Mouse (Mus musculus): ENCODE measurements around the gene Tcf21. TPM values are rescaled to one million over a fixed set of nuclear protein-coding genes. Genes with fewer than 3 reads are reported as not detected.
A peak's percentile ranks its signal among the peaks of the same experiment; 100 is the strongest.

Gene Tcf21
- total RNA-seq, 1 experiment = not detected

DNA sequence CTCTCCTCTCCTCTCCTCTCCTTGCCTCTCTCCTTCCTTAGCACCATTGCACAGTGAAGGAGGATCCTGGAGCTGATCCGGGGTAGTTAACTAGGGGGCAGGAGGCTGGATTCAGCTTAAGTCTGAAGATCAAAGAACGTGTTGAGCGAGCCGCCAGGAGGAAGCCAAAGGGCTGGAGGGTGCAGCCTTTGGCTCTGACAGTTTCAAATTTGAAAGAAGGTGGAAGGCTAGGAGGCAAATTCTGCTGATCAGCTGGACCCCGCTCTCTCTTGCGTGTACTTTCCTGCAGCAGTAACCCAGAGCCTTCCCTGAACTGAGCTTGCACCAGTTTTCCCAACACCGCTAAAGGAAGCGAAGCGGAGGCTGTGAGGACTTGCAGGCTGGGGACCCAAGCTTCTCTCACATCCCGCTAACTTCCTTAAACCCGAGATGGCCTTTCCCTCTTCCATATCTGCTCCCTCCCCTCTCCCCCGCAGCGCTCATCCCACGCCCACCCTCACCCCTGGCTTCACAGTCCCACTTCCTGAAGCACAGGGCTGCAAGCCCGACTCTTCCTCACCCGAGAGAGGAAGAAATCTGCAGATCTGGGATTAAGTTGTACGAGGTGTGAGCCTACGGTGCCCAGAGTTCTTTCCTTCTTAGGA is 6.5 kb downstream of the Tcf21 start:
- no peaks in the 10 kb centered on the region for H3K36me3 ChIP-seq (ENCODE audit: control insufficient read depth, insufficient read depth, low read length, poor library complexity, severe bottlenecking)
- H3K9me3 ChIP-seq (ENCODE audit: control insufficient read depth, insufficient read depth, low read depth, low read length) = no peaks in the 10 kb centered on the region
- H3K27ac ChIP-seq (ENCODE audit: insufficient read depth, low read depth, low read length, poor library complexity, severe bottlenecking) = no peak overlapping the region
- H3K4me1 ChIP-seq (ENCODE audit: control insufficient read depth in 2 of 2, insufficient read depth in 2 of 2, low read length in 2 of 2, poor library complexity in 1 of 2) = no peaks in the 10 kb centered on the region
- peak overlapping the region; percentile 7 to 47; a peak in 3 of 4 replicates for H3K4me3 ChIP-seq (ENCODE audit: insufficient read depth in 1 of 2, low read depth in 1 of 2, low read length in 2 of 2, poor library complexity in 1 of 2, severe bottlenecking in 1 of 2)
- TF ChIP-seq CHD2 (IDR thresholded peaks at IDR 0.05; ENCODE audit: low read depth, low read length) (no peak), ZNF384 (IDR thresholded peaks at IDR 0.05; ENCODE audit: low read depth, low read length) (no peak), HCFC1 (IDR thresholded peaks at IDR 0.05; ENCODE audit: borderline replicate concordance, insufficient read depth, low read length) (no peak)
- H3K9ac ChIP-seq (ENCODE audit: insufficient read depth, low read depth, low read length, poor library complexity, severe bottlenecking) = no peak overlapping the region
- DNase-seq (ENCODE audit: low read depth, low spot score) = no peak
- in situ Hi-C loops (cut with MboI; ENCODE audit: low sequenced_read_pairs in 2 of 2, unreplicated experiment in 2 of 2) = loop anchor here in 1 of 2 experiments (25.0 kb wide), 1 partner anchor 549 kb away; the partner anchor contains the start of gene Eya4

GRCm38 (mm10) chr10:22811921-22812320 is 8.1 kb downstream of the Tcf21 start:
- no peak overlapping the region for H3K9ac ChIP-seq (ENCODE audit: insufficient read depth, low read depth, low read length, poor library complexity, severe bottlenecking)
- in situ Hi-C loops (cut with MboI; ENCODE audit: low sequenced_read_pairs in 2 of 2, unreplicated experiment in 2 of 2) = loop anchor here in 1 of 2 experiments (25.0 kb wide), 1 partner anchor 550 kb away; the partner anchor contains the start of gene Eya4
- H3K4me1 ChIP-seq (ENCODE audit: control insufficient read depth in 2 of 2, insufficient read depth in 2 of 2, low read length in 2 of 2, poor library complexity in 1 of 2) = no peaks in the 10 kb centered on the region
- no peaks in the 10 kb centered on the region for H3K36me3 ChIP-seq (ENCODE audit: control insufficient read depth, insufficient read depth, low read length, poor library complexity, severe bottlenecking)
- H3K9me3 ChIP-seq (ENCODE audit: control insufficient read depth, insufficient read depth, low read depth, low read length) = no peaks in the 10 kb centered on the region
- DNase-seq (ENCODE audit: low read depth, low spot score) = no peak
- TF ChIP-seq MAFK (IDR thresholded peaks at IDR 0.05; ENCODE audit: insufficient read depth, low read depth, low read length) (no peak), ZC3H11A (IDR thresholded peaks at IDR 0.05; ENCODE audit: borderline replicate concordance, low read depth, low read length) (no peak), ZNF384 (IDR thresholded peaks at IDR 0.05; ENCODE audit: low read depth, low read length) (no peak), HCFC1 (IDR thresholded peaks at IDR 0.05; ENCODE audit: borderline replicate concordance, insufficient read depth, low read length) (no peak), CHD2 (IDR thresholded peaks at IDR 0.05; ENCODE audit: low read depth, low read length) (no peak)
- no peak overlapping the region for H3K4me3 ChIP-seq (ENCODE audit: insufficient read depth in 1 of 2, low read depth in 1 of 2, low read length in 2 of 2, poor library complexity in 1 of 2, severe bottlenecking in 1 of 2)
- H3K27ac ChIP-seq (ENCODE audit: insufficient read depth, low read depth, low read length, poor library complexity, severe bottlenecking) = no peak overlapping the region

DNA sequence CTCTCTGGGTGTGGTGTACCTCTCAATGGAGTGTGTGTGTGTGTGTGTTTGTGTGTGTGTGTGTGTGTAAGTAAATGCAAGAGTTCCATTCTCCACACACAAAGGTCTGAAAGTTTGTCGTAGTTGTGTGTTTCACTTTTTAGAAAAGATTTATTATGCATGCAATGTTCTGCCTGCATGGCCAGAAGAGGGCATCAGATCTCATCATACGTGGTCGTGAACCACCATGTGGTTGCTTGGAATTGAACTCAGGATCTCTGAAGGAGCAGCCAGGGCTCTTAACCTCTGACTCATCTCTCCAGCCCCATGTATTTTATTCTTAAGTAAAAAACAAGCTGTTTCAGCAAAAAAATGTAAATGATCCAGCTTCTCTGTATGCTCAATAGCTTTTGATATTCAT is 37.3 kb downstream of the Tcf21 start:
- Histone ChIP-seq H3K9me3 (ENCODE audit: control insufficient read depth, insufficient read depth, low read depth, low read length) (no peaks in the 10 kb centered on the region), H3K4me1 (ENCODE audit: control insufficient read depth in 2 of 2, insufficient read depth in 2 of 2, low read length in 2 of 2, poor library complexity in 1 of 2) (no peaks in the 10 kb centered on the region), H3K27ac (ENCODE audit: insufficient read depth, low read depth, low read length, poor library complexity, severe bottlenecking) (no peak overlapping the region), H3K4me3 (ENCODE audit: insufficient read depth in 1 of 2, low read depth in 1 of 2, low read length in 2 of 2, poor library complexity in 1 of 2, severe bottlenecking in 1 of 2) (no peak overlapping the region), H3K9ac (ENCODE audit: insufficient read depth, low read depth, low read length, poor library complexity, severe bottlenecking) (no peak overlapping the region), H3K36me3 (ENCODE audit: control insufficient read depth, insufficient read depth, low read length, poor library complexity, severe bottlenecking) (no peaks in the 10 kb centered on the region)
- no peak for DNase-seq (ENCODE audit: low read depth, low spot score)
- in situ Hi-C loops (cut with MboI; ENCODE audit: low sequenced_read_pairs in 2 of 2, unreplicated experiment in 2 of 2) = loop anchor here (10.0 to 25.0 kb wide), 2 partner anchors 282 to 305 kb away; no protein-coding TSS in a partner anchor
- TF ChIP-seq ZNF384 (IDR thresholded peaks at IDR 0.05; ENCODE audit: low read depth, low read length) = no peak
- no peak for TF ChIP-seq HCFC1 (IDR thresholded peaks at IDR 0.05; ENCODE audit: borderline replicate concordance, insufficient read depth, low read length)
- no peak for TF ChIP-seq MAFK (IDR thresholded peaks at IDR 0.05; ENCODE audit: insufficient read depth, low read depth, low read length)
- TF ChIP-seq CHD2 (IDR thresholded peaks at IDR 0.05; ENCODE audit: low read depth, low read length) = no peak
- no peak for TF ChIP-seq ZC3H11A (IDR thresholded peaks at IDR 0.05; ENCODE audit: borderline replicate concordance, low read depth, low read length)

DNA sequence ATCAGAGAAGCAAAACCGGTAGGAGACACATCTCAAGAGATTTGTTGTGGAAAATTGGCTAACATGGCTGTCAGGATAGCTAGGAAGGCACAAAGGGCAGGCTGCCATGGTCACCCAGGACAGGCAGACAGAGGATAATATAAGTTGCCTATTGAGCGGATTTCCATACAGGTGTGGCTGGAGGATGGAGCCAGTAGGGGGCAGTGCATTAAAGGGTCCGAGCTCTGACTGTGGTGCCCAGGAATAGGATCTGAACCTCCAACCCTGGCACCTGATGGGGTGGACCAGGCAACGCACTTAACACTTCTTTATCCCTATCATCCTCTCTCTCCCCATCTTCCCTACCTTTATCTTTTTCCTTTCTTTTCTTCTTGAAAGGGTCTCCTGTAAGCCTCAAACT is 38.5 kb downstream of the Tcf21 start:
- H3K27ac ChIP-seq (ENCODE audit: insufficient read depth, low read depth, low read length, poor library complexity, severe bottlenecking) = no peak overlapping the region
- peak; percentile 36 for DNase-seq (ENCODE audit: low read depth, low spot score)
- H3K36me3 ChIP-seq (ENCODE audit: control insufficient read depth, insufficient read depth, low read length, poor library complexity, severe bottlenecking) = no peaks in the 10 kb centered on the region
- H3K4me1 ChIP-seq (ENCODE audit: control insufficient read depth in 2 of 2, insufficient read depth in 2 of 2, low read length in 2 of 2, poor library complexity in 1 of 2) = no peaks in the 10 kb centered on the region
- in situ Hi-C loops (cut with MboI; ENCODE audit: low sequenced_read_pairs in 2 of 2, unreplicated experiment in 2 of 2) = loop anchor here (10.0 to 25.0 kb wide), 2 partner anchors 283 to 306 kb away; no protein-coding TSS in a partner anchor
- TF ChIP-seq HCFC1 (IDR thresholded peaks at IDR 0.05; ENCODE audit: borderline replicate concordance, insufficient read depth, low read length) (no peak), CHD2 (IDR thresholded peaks at IDR 0.05; ENCODE audit: low read depth, low read length) (no peak), ZNF384 (IDR thresholded peaks at IDR 0.05; ENCODE audit: low read depth, low read length) (no peak), MAFK (IDR thresholded peaks at IDR 0.05; ENCODE audit: insufficient read depth, low read depth, low read length) (no peak), ZC3H11A (IDR thresholded peaks at IDR 0.05; ENCODE audit: borderline replicate concordance, low read depth, low read length) (no peak)
- no peak overlapping the region for H3K4me3 ChIP-seq (ENCODE audit: insufficient read depth in 1 of 2, low read depth in 1 of 2, low read length in 2 of 2, poor library complexity in 1 of 2, severe bottlenecking in 1 of 2)
- H3K9ac ChIP-seq (ENCODE audit: insufficient read depth, low read depth, low read length, poor library complexity, severe bottlenecking) = no peak overlapping the region
- H3K9me3 ChIP-seq (ENCODE audit: control insufficient read depth, insufficient read depth, low read depth, low read length) = no peaks in the 10 kb centered on the region

Data from ES-E14 (cell line).